Mouse (Mus musculus) embryonic facial prominence, embryonic 11.5 days (tissue): Measurements from ENCODE around the gene Vps53. TPM values are rescaled to one million over a fixed set of nuclear protein-coding genes. Genes with fewer than 3 reads are reported as not detected.

Experiments
- ATAC-seq: fragments of 200-750 bp; cut with Nextera tagmentation; replicated peaks from 2 replicates; pipeline ENCODE4 v1.8.0; 2017; ENCODE audit warnings: low read depth; ENCODE audit not compliant: insufficient number of reproducible peaks, low FRiP score, low TSS enrichment
- DNase-seq: peaks from one replicate; pipeline ENCODE4 v3.0.0-alpha.2; 2015; ENCODE audit warnings: low spot score
- H3K27ac ChIP-seq: fragments of 300-500 bp; sonication (generic); replicated peaks from 2 replicates; pipeline ENCODE4 v1.5.1; 2014; ENCODE audit warnings: mild to moderate bottlenecking, low read depth, low read length, control low read depth
- H3K27me3 ChIP-seq: fragments of 300-500 bp; sonication (generic); 2 replicates; pipeline ENCODE4 v1.6.1; 2014; ENCODE audit warnings: mild to moderate bottlenecking, low read length, moderate library complexity, mixed read lengths; ENCODE audit not compliant: control insufficient read depth, insufficient read depth
- H3K36me3 ChIP-seq: fragments of 300-500 bp; sonication (generic); replicated peaks from 2 replicates; pipeline ENCODE4 v1.6.1; 2014; ENCODE audit warnings: low read depth, mild to moderate bottlenecking, low read length, moderate library complexity, mixed read lengths; ENCODE audit not compliant: control insufficient read depth, insufficient read depth
- H3K4me1 ChIP-seq: fragments of 300-500 bp; sonication (generic); 2 replicates; pipeline ENCODE4 v1.6.1; 2014; ENCODE audit warnings: low read length, mixed read lengths; ENCODE audit not compliant: control insufficient read depth, insufficient read depth
- H3K4me2 ChIP-seq: fragments of 300-500 bp; sonication (generic); 2 replicates; pipeline ENCODE4 v1.6.1; 2014; ENCODE audit warnings: low read depth, mild to moderate bottlenecking, control low read depth, low read length, moderate library complexity
- H3K4me3 ChIP-seq: fragments of 300-500 bp; sonication (generic); 2 replicates; pipeline ENCODE4 v1.5.1; 2014; ENCODE audit warnings: low read depth, low read length, control low read depth
- H3K9ac ChIP-seq: fragments of 300-500 bp; sonication (generic); replicated peaks from 2 replicates; pipeline ENCODE4 v1.6.1; 2014; ENCODE audit warnings: mild to moderate bottlenecking, control low read depth, low read length
- H3K9me3 ChIP-seq: fragments of 300-500 bp; sonication (generic); replicated peaks from 2 replicates; pipeline ENCODE4 v1.6.1; 2016; ENCODE audit warnings: mild to moderate bottlenecking, low read length, inconsistent platforms, mixed read lengths; ENCODE audit not compliant: control insufficient read depth
- WGBS: fragments of 180-500 bp; shearing (Covaris S2); extraction: QIAGEN DNeasy Blood & Tissue Kit; methylation state at CpG from one replicate; pipeline ENCODE4 v1.1.7; 2014; 5-methylcytosine and 5-hydroxymethylcytosine counted together
- polyA plus RNA-seq: library from polyadenylated mRNA; unstranded; fragments of >200 nt; fragmentation: Nextera tagmentation; extraction: Ambion mirVana; gene quantifications from 2 replicates; pipeline ENCODE4 v1.2.1, GENCODE M21; 2014

Gene Vps53
- polyA plus RNA-seq, 1 experiment from 2014 or later, result 41.1 TPM

- 88% methylated on average over 8 of the region's 8 CpGs for WGBS
- no peak overlapping the region for H3K4me3 ChIP-seq
- no peak overlapping the region for H3K9ac ChIP-seq
- H3K4me2 ChIP-seq, result no peak overlapping the region
- no peaks in the 10 kb centered on the region for H3K9me3 ChIP-seq
- H3K27me3 ChIP-seq, result no peaks in the 10 kb centered on the region
- H3K36me3 ChIP-seq, result no peaks in the 10 kb centered on the region
- H3K4me1 ChIP-seq, result no peaks in the 10 kb centered on the region
- DNase-seq (no peak), ATAC-seq (no peak)
- no peak overlapping the region for H3K27ac ChIP-seq
Measured at GRCm38 (mm10) chr11:76146187-76147010, 33.0 kb downstream of the Vps53 start.

DNA sequence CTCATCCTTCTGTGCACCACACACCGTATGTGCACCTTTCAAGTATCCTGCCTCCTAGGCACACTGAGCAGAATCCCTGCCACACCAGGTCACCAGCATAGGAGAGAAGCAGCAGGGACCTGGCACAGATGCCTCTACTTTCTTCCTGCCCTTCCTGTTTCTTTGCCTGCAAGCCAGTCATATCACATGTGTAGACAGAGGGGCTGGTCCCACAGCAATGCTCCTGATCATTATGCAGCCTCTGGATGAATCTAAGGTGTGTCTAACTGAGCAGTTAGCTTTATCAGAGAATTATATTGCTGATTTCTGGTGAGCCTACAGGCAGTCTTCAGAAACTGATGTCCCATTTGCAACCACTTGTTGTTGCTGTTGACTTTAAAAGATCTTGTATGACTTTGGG lies 34.3 kb downstream of the Vps53 start:
- no peaks in the 10 kb centered on the region for H3K36me3 ChIP-seq
- H3K9ac ChIP-seq, result no peak overlapping the region
- no peak overlapping the region for H3K4me2 ChIP-seq
- no peak overlapping the region for H3K27ac ChIP-seq
- no peaks in the 10 kb centered on the region for H3K27me3 ChIP-seq
- WGBS, result 86% methylated on average over 1 of the region's 1 CpGs
- ATAC-seq, result no peak
- no peaks in the 10 kb centered on the region for H3K4me1 ChIP-seq
- H3K4me3 ChIP-seq, result no peak overlapping the region
- H3K9me3 ChIP-seq, result no peaks in the 10 kb centered on the region
- no peak for DNase-seq

GRCm38 (mm10) chr11:76144386-76144785 lies 35.1 kb downstream of the Vps53 start:
- Histone ChIP-seq H3K27ac (no peak overlapping the region), H3K4me1 (no peaks in the 10 kb centered on the region), H3K27me3 (no peaks in the 10 kb centered on the region), H3K9ac (no peak overlapping the region), H3K4me3 (no peak overlapping the region), H3K36me3 (no peaks in the 10 kb centered on the region), H3K9me3 (no peaks in the 10 kb centered on the region), H3K4me2 (no peak overlapping the region)
- 96% methylated on average over 8 of the region's 8 CpGs for WGBS
- ATAC-seq (no peak), DNase-seq (no peak)

GRCm38 (mm10) chr11:76137996-76138395 lies 41.5 kb downstream of the Vps53 start:
- H3K4me2 ChIP-seq, result no peak overlapping the region
- DNase-seq, result no peak
- no peaks in the 10 kb centered on the region for H3K9me3 ChIP-seq
- 83% methylated on average over 3 of the region's 3 CpGs for WGBS
- no peak for ATAC-seq
- H3K36me3 ChIP-seq, result no peaks in the 10 kb centered on the region; the same call in 1 of the 2 replicates
- no peaks in the 10 kb centered on the region for H3K4me1 ChIP-seq
- H3K27me3 ChIP-seq, result no peaks in the 10 kb centered on the region
- no peak overlapping the region for H3K9ac ChIP-seq
- no peak overlapping the region for H3K4me3 ChIP-seq
- H3K27ac ChIP-seq, result no peak overlapping the region

DNA sequence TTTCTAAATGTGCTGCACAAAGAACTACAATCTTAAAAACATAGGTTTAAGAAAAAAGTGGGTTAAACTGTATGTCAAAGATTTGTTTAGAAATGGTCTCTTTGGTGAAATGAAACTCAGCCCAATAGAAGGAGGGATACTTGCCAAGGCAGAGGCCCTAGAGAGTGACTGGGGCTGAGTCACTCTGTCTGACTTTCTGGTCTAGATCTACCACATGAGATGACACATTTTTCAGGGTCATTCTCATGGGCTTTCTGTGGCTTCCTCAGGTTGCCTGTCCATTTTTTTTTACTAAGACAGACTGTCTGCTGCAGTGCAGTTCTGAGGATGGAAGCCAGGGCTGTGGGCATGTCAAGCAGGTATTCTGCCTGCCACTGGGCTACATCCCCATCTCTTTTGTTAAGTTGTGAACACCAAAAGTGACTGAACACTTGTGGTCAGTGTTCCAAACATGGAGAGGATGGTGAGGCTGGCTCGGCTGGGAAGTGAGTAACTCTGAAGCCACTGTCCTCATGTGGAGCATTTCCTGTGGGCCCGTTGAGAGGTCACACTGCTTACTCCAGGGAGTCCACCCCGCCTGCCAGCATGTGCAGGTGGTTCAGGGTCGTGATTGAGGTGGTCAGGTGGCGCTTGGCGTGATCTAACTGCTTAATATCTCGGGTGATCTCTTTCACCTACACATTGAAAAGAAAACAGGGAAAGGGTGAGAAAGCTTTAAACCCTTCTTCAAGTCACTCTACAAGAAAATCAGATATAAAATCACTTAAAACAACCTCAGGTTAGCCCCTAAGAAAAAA lies 43.6 kb downstream of the Vps53 start:
- no peak overlapping the region for H3K9ac ChIP-seq
- no peak overlapping the region for H3K4me2 ChIP-seq
- no peak overlapping the region for H3K4me3 ChIP-seq
- no peak overlapping the region for H3K27ac ChIP-seq
- DNase-seq (no peak), ATAC-seq (no peak)
- 80% methylated on average over 7 of the region's 7 CpGs for WGBS
- H3K9me3 ChIP-seq, result no peaks in the 10 kb centered on the region
- no peaks in the 10 kb centered on the region; the same call in 1 of the 2 replicates for H3K36me3 ChIP-seq
- H3K27me3 ChIP-seq, result no peaks in the 10 kb centered on the region
- no peaks in the 10 kb centered on the region for H3K4me1 ChIP-seq

DNA sequence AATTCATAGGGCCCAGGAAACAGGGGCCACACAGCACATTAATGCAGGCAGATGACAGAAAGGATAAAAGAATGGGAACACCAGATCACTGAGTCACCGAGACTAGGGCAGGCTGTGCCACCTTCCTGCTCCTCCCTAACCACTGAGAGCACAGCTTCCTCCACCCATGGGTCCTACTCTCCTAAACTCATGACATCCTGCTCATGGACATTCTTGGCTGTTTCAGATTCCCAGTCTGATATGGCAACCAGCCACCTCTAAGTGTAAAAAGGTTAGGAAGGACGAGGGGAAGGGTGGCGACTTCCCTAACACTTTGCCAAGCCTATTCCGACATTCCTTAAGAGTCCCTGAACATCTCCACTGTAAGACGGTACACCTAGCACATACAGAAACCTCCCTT lies 48.6 kb downstream of the Vps53 start:
- H3K9ac ChIP-seq, result no peak overlapping the region
- no peak overlapping the region for H3K4me3 ChIP-seq
- WGBS, result 85% methylated on average over 5 of the region's 5 CpGs
- no peaks in the 10 kb centered on the region; the same call in 1 of the 2 replicates for H3K36me3 ChIP-seq
- H3K4me1 ChIP-seq, result no peaks in the 10 kb centered on the region
- DNase-seq, result no peak
- H3K27me3 ChIP-seq, result no peaks in the 10 kb centered on the region
- no peaks in the 10 kb centered on the region for H3K9me3 ChIP-seq
- no peak overlapping the region for H3K27ac ChIP-seq
- ATAC-seq, result no peak
- H3K4me2 ChIP-seq, result no peak overlapping the region

DNA sequence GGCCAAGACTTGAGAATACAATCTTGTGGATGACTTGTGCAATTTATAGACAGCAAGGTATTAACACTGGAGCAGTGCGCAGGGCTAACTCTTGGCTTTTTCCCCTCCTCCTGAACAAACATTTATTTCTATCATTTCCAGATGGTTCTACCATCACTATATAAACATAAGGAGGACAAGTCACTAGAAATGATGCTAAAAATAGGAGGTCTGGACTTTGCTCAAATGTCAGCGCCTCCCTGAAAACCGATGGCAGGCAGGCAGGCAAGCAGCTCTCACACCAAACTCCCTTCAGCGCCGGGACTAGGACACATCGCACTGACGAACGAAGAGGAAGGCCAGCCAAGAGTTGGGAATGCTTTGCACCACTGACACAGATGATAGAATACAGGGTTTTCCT lies 54.1 kb downstream of the Vps53 start:
- H3K27me3 ChIP-seq, result no peaks in the 10 kb centered on the region
- H3K4me1 ChIP-seq, result no peaks in the 10 kb centered on the region
- H3K36me3 ChIP-seq, result no peaks in the 10 kb centered on the region
- ATAC-seq (no peak), DNase-seq (peak; percentile 54)
- H3K4me2 ChIP-seq, result no peak overlapping the region
- no peak overlapping the region for H3K9ac ChIP-seq
- no peaks in the 10 kb centered on the region for H3K9me3 ChIP-seq
- no peak overlapping the region for H3K4me3 ChIP-seq
- WGBS, result 41% methylated on average over 8 of the region's 8 CpGs
- no peak overlapping the region for H3K27ac ChIP-seq

- no peak overlapping the region for H3K4me3 ChIP-seq
- H3K36me3 ChIP-seq, result no peaks in the 10 kb centered on the region
- no peaks in the 10 kb centered on the region for H3K27me3 ChIP-seq
- H3K4me1 ChIP-seq, result no peaks in the 10 kb centered on the region; the same call in 1 of the 2 replicates
- no peak overlapping the region for H3K27ac ChIP-seq
- DNase-seq, result no peak
- no peak for ATAC-seq
- H3K9me3 ChIP-seq, result no peaks in the 10 kb centered on the region
- no peak overlapping the region for H3K4me2 ChIP-seq
- H3K9ac ChIP-seq, result no peak overlapping the region
- 95% methylated on average over 1 of the region's 1 CpGs for WGBS
Measured at GRCm38 (mm10) chr11:76123517-76123916, 55.9 kb downstream of the Vps53 start.
